Mouse (Mus musculus) right cerebral cortex, postnatal 10 days (tissue): Measurements from ENCODE around the gene Flt1.
"Not testable (repeated sequence)": the region's sequence is repeated elsewhere in the genome, so short reads cannot be mapped to it uniquely, and the experiment has no call there.

Experiments
- DNase-seq, 2 experiments: peaks; one replicate each; pipeline ENCODE4 v3.0.0; 2021; ENCODE audit warnings: low spot score in 2 of 2

Flt1 gene

GRCm38 (mm10) chr5:147614659-147615058, 111.2 kb downstream of the Flt1 start:
- no peak for DNase-seq

- DNase-seq: not testable (repeated sequence)
These were observed 114.5 kb downstream of the Flt1 start for GRCm38 (mm10) chr5:147611348-147611747.

- DNase-seq: no peak
These were observed 118.4 kb downstream of the Flt1 start for GRCm38 (mm10) chr5:147607256-147607975.

GRCm38 (mm10) chr5:147606751-147607150, 119.1 kb downstream of the Flt1 start:
- DNase-seq: no peak

- no peak for DNase-seq
These were observed 124.1 kb downstream of the Flt1 start for GRCm38 (mm10) chr5:147601460-147602360.

GRCm38 (mm10) chr5:147597825-147598224, 128.0 kb downstream of the Flt1 start:
- DNase-seq: peak in 1 of 2 experiments; percentile 30

- peak in 1 of 2 experiments; percentile 26 for DNase-seq
These were observed 136.0 kb downstream of the Flt1 start for GRCm38 (mm10) chr5:147589814-147590213.

- no peak for DNase-seq
These were observed 140.7 kb downstream of the Flt1 start for GRCm38 (mm10) chr5:147585070-147585469.

- DNase-seq: no peak
These were observed 141.2 kb downstream of the Flt1 start for GRCm38 (mm10) chr5:147584648-147585047.

GRCm38 (mm10) chr5:147583702-147584298, 142.0 kb downstream of the Flt1 start:
- DNase-seq: peak; percentile 74 to 87

- DNase-seq: no peak
These were observed 145.6 kb downstream of the Flt1 start for GRCm38 (mm10) chr5:147580181-147580580.

GRCm38 (mm10) chr5:147579691-147580090, 146.1 kb downstream of the Flt1 start:
- DNase-seq: no peak

- no peak for DNase-seq
These were observed 146.7 kb downstream of the Flt1 start for GRCm38 (mm10) chr5:147579148-147579547.

- DNase-seq: no peak
These were observed 148.8 kb downstream of the Flt1 start for GRCm38 (mm10) chr5:147577003-147577402.

- DNase-seq: no peak
These were observed 151.3 kb downstream of the Flt1 start for GRCm38 (mm10) chr5:147574517-147574916.

- DNase-seq: no peak
These were observed 152.3 kb downstream of the Flt1 start for GRCm38 (mm10) chr5:147573555-147573954.

GRCm38 (mm10) chr5:147572695-147573094, 153.1 kb downstream of the Flt1 start:
- no peak for DNase-seq

GRCm38 (mm10) chr5:147566335-147566734, 159.5 kb downstream of the Flt1 start:
- DNase-seq: no peak

- DNase-seq: peak; percentile 37 to 66
These were observed 160.4 kb downstream of the Flt1 start for GRCm38 (mm10) chr5:147565444-147565843.

- DNase-seq: no peak
These were observed 161.6 kb downstream of the Flt1 start for GRCm38 (mm10) chr5:147564140-147564590.

GRCm38 (mm10) chr5:147563511-147564139, 162.2 kb downstream of the Flt1 start:
- no peak for DNase-seq

- not testable (repeated sequence) for DNase-seq
These were observed 168.2 kb downstream of the Flt1 start for GRCm38 (mm10) chr5:147557641-147558040.
